Mouse (Mus musculus) CH12.LX (cell line): ENCODE results near the gene Rb1. TPM values are rescaled to one million over a fixed set of nuclear protein-coding genes. Genes with fewer than 3 reads are reported as not detected.
A peak's percentile ranks its signal among the peaks of the same experiment; 100 is the strongest.

Experiments
- DNase-seq: peaks from one replicate; pipeline ENCODE4 v3.0.0-alpha.2; 2013; ENCODE audit errors: extremely low read depth
- H3K27ac ChIP-seq: 2 replicates; pipeline ENCODE4 v1.5.1; 2012; ENCODE audit warnings: low read depth, mild to moderate bottlenecking, control low read depth, moderate library complexity; ENCODE audit not compliant: insufficient read depth
- H3K27me3 ChIP-seq: replicated peaks from 2 replicates; pipeline ENCODE3; 2012; ENCODE audit warnings: inconsistent platforms
- H3K36me3 ChIP-seq, 2 experiments: replicated peaks in 1 of 2; 2 replicates each; pipeline versions ENCODE3 to v1.6.1; 2012; ENCODE audit warnings: inconsistent platforms in 1 of 2, low read length in 1 of 2, mild to moderate bottlenecking in 1 of 2, mixed read lengths in 1 of 2, moderate library complexity in 1 of 2; ENCODE audit not compliant: control insufficient read depth in 1 of 2, insufficient read depth in 1 of 2
- H3K4me1 ChIP-seq, 2 experiments: 2 replicates each; pipeline ENCODE4 v1.6.1; 2012; ENCODE audit warnings: inconsistent platforms in 1 of 2, moderate library complexity in 1 of 2; ENCODE audit not compliant: insufficient read depth in 2 of 2, control insufficient read depth in 1 of 2
- H3K4me2 ChIP-seq: 2 replicates; pipeline ENCODE4 v1.6.1; 2012; ENCODE audit warnings: low read depth, mild to moderate bottlenecking, control low read depth; ENCODE audit not compliant: poor library complexity, insufficient read depth, severe bottlenecking
- H3K4me3 ChIP-seq, 3 experiments: fragments of 150-350 bp in 1 of 3; sonication (generic) in 1 of 3; replicated peaks in 1 of 3; 2 replicates each; pipeline versions ENCODE3 to v1.5.1; 2011 to 2012; ENCODE audit warnings: low read depth in 2 of 3, low read length in 2 of 3, mild to moderate bottlenecking in 2 of 3, moderate library complexity in 2 of 3, control low read depth in 1 of 3, improper control_type of control experiment in 1 of 3, inconsistent platforms in 1 of 3, mixed read lengths in 1 of 3; ENCODE audit not compliant: poor library complexity in 1 of 3
- H3K79me2 ChIP-seq: replicated peaks from 2 replicates; pipeline ENCODE4 v1.6.1; 2012; ENCODE audit warnings: mild to moderate bottlenecking, moderate library complexity; ENCODE audit not compliant: control insufficient read depth, poor library complexity, insufficient read depth, severe bottlenecking; ENCODE audit errors: extremely low read depth
- H3K9ac ChIP-seq: 2 replicates; pipeline ENCODE4 v1.6.1; 2012; ENCODE audit warnings: low read depth, mild to moderate bottlenecking, control low read depth, moderate library complexity; ENCODE audit not compliant: insufficient read depth
- H3K9me3 ChIP-seq: replicated peaks from 2 replicates; pipeline ENCODE3; 2012; ENCODE audit warnings: low read length, inconsistent platforms, mixed read lengths
- BHLHE40 ChIP-seq: IDR thresholded peaks from 2 replicates; pipeline ENCODE4 v1.6.1; 2011; ENCODE audit warnings: mild to moderate bottlenecking, low read depth, low read length, improper control_type of control experiment
- E2F4 ChIP-seq: IDR thresholded peaks from 2 replicates; pipeline ENCODE4 v1.6.1; 2011; ENCODE audit warnings: low read depth, low read length, improper control_type of control experiment; ENCODE audit not compliant: insufficient replicate concordance
- ELF1 ChIP-seq: IDR thresholded peaks from 2 replicates; pipeline ENCODE4 v1.6.1; 2014; ENCODE audit warnings: low read depth, mild to moderate bottlenecking, inconsistent platforms, low read length, improper control_type of control experiment
- EP300 ChIP-seq: IDR thresholded peaks from 2 replicates; pipeline ENCODE4 v1.6.1; 2011; ENCODE audit warnings: low read length, improper control_type of control experiment
- IRF4 ChIP-seq: IDR thresholded peaks from 2 replicates; pipeline ENCODE4 v1.6.1; 2014; ENCODE audit warnings: low read depth, mild to moderate bottlenecking, inconsistent platforms, low read length, improper control_type of control experiment
- JUN ChIP-seq: IDR thresholded peaks from 2 replicates; pipeline ENCODE4 v1.6.1; 2011; ENCODE audit warnings: low read depth, mild to moderate bottlenecking, low read length, improper control_type of control experiment, moderate library complexity; ENCODE audit not compliant: insufficient read depth
- KAT2A ChIP-seq: IDR thresholded peaks from 2 replicates; pipeline ENCODE4 v1.6.1; 2012; ENCODE audit warnings: low read length, improper control_type of control experiment, inconsistent platforms; ENCODE audit not compliant: insufficient replicate concordance
- MAX ChIP-seq: IDR thresholded peaks from 2 replicates; pipeline ENCODE4 v1.6.1; 2011; ENCODE audit warnings: low read length, improper control_type of control experiment
- NELFE ChIP-seq: IDR thresholded peaks from 2 replicates; pipeline ENCODE4 v1.6.1; 2011; ENCODE audit warnings: low read depth, low read length, improper control_type of control experiment
- NRF1 ChIP-seq: IDR thresholded peaks from 2 replicates; pipeline ENCODE4 v1.6.1; 2014; ENCODE audit warnings: low read depth, mild to moderate bottlenecking, inconsistent platforms, low read length, improper control_type of control experiment, moderate library complexity
- POLR2A ChIP-seq: IDR thresholded peaks from 2 replicates; pipeline ENCODE4 v1.6.1; 2011; ENCODE audit warnings: low read depth, mild to moderate bottlenecking, improper control_type of control experiment, low read length
- POLR2AphosphoS2 ChIP-seq: IDR thresholded peaks from 2 replicates; pipeline ENCODE4 v1.6.1; 2011; ENCODE audit warnings: low read depth, low read length, improper control_type of control experiment
- RAD21 ChIP-seq: IDR thresholded peaks from 2 replicates; pipeline ENCODE4 v1.6.1; 2011; ENCODE audit warnings: low read depth, mild to moderate bottlenecking, low read length, improper control_type of control experiment, moderate library complexity
- SIN3A ChIP-seq: IDR thresholded peaks from 2 replicates; pipeline ENCODE4 v1.6.1; 2012; ENCODE audit warnings: low read length, improper control_type of control experiment, inconsistent platforms
- SMC3 ChIP-seq: IDR thresholded peaks from 2 replicates; pipeline ENCODE4 v1.6.1; 2011; ENCODE audit warnings: low read depth, low read length, improper control_type of control experiment
- USF2 ChIP-seq: conservative IDR thresholded peaks from 2 replicates; pipeline ENCODE4 v1.6.1; 2011; ENCODE audit warnings: low read depth, low read length, improper control_type of control experiment
- ZNF384 ChIP-seq: IDR thresholded peaks from 2 replicates; pipeline ENCODE4 v1.6.1; 2012; ENCODE audit warnings: low read depth, low read length, improper control_type of control experiment, inconsistent platforms
- dilution Hi-C: fragments of 300-500 bp; cut with MboI; formaldehyde crosslinking; loops from 2 replicates; pipeline ENCODE4 v1.14.3; 2020; ENCODE audit warnings: low sequenced_read_pairs; ENCODE audit not compliant: extremely low pct_unique_long_range_greater_than_20kb, extremely low pct_ligation_motif_present
- in situ Hi-C: fragments of 300-500 bp; cut with MboI; formaldehyde crosslinking; loops from 3 replicates; pipeline ENCODE4 v1.14.3; 2019; ENCODE audit warnings: low sequenced_read_pairs, low pct_ligation_motif_present, low pct_unique_long_range_greater_than_20kb, mixed read lengths
- polyA plus RNA-seq: library from polyadenylated mRNA; unstranded; fragments of >175 nt; gene quantifications from 2 replicates; pipeline ENCODE4 v1.2.1, GENCODE M21; 2012; ENCODE audit warnings: low read depth; ENCODE audit not compliant: insufficient read length
- total RNA-seq, 2 experiments: library from RNA; depleted of rRNA; stranded (reverse); fragments of 300-350 nt in 1 of 2; fragments of >200 nt in 1 of 2; gene quantifications; 2 replicates each; pipeline ENCODE4 v1.2.3; 2012 to 2014

Gene Rb1
- total and polyA plus RNA-seq, 3 experiments = 13.6 to 16.7 (median 15.2) TPM

- dilution Hi-C loops = no loop called here
- Histone ChIP-seq H3K36me3 (peaks cover 0 to 12% of the 10 kb centered on the region in 2 experiments), H3K27me3 (no peaks in the 10 kb centered on the region), H3K4me2 (no peak overlapping the region), H3K9me3 (peaks cover 7% of the 10 kb centered on the region), H3K4me3 (no peak overlapping the region), H3K79me2 (peaks cover 7% of the 10 kb centered on the region)
- DNase-seq = no peak
- TF ChIP-seq E2F4 (no peak), RAD21 (no peak), SMC3 (no peak), ZNF384 (no peak), EP300 (no peak), MAX (no peak), NELFE (no peak), IRF4 (no peak), POLR2A (no peak), POLR2AphosphoS2 (no peak)
- TF ChIP-seq, all 38 proteins: peak for 0
- in situ Hi-C loops = no loop called here
- peaks cover 14 to 47% of the 10 kb centered on the region in 2 experiments for H3K4me1 ChIP-seq
- no peak overlapping the region for H3K9ac ChIP-seq
- H3K27ac ChIP-seq = no peak overlapping the region
Measured at GRCm38 (mm10) chr14:73148125-73148524, 177.5 kb downstream of the Rb1 start.

GRCm38 (mm10) chr14:73146721-73147120 lies 178.9 kb downstream of the Rb1 start:
- no peak for DNase-seq
- Histone ChIP-seq H3K27me3 (no peaks in the 10 kb centered on the region), H3K9me3 (peaks cover 7% of the 10 kb centered on the region), H3K36me3 (peaks cover 0 to 9% of the 10 kb centered on the region in 2 experiments), H3K4me3 (no peak overlapping the region), H3K27ac (no peak overlapping the region), H3K4me2 (no peak overlapping the region), H3K4me1 (peaks cover 10 to 45% of the 10 kb centered on the region in 2 experiments), H3K79me2 (peaks cover 7% of the 10 kb centered on the region), H3K9ac (no peak overlapping the region)
- dilution Hi-C loops = no loop called here
- in situ Hi-C loops = no loop called here
- TF ChIP-seq ELF1 (no peak), POLR2A (no peak), SIN3A (no peak), IRF4 (no peak), JUN (no peak), ZNF384 (peak; percentile 75), E2F4 (no peak), BHLHE40 (peak; percentile 46; the same call in 1 of the 2 replicates), KAT2A (no peak), USF2 (no peak), EP300 (no peak), NELFE (no peak), NRF1 (no peak)
